ENCODE assay signal across 8 mouse cellular contexts in genomic region chr5:125271531-125272203, GRCm38 (mm10).
DNase-seq lines count a peak whose midpoint lies in the region; ATAC-seq and TF ChIP-seq lines count a peak whose summit lies in the region.

No protein-coding gene starts in this region.

- no peaks in the 10 kb centered on the region for H3K79me2 ChIP-seq in liver, adult 2 months (ENCODE audit: control insufficient read depth, insufficient read depth, low read length)

- H3K27me3 ChIP-seq in kidney, embryonic 15.5 days, result peaks cover 9% of the 10 kb centered on the region; the same call in 1 of the 2 replicates
- H3K27me3 ChIP-seq in liver, adult 2 months (ENCODE audit: control insufficient read depth, insufficient read depth, low read length), result no peaks in the 10 kb centered on the region

- peaks cover 29% of the 10 kb centered on the region for H3K4me1 ChIP-seq in kidney, embryonic 15.5 days
- peaks cover 18% of the 10 kb centered on the region for H3K4me1 ChIP-seq in liver, adult 2 months (ENCODE audit: control insufficient read depth, insufficient read depth, low read length)

- ATAC-seq in kidney, embryonic 15.5 days (replicated peaks; ENCODE audit: low FRiP score), result 0 out of 2 replicates have a peak, but pooled peaks have one; percentile 17

- no peaks in the 10 kb centered on the region for H3K9me3 ChIP-seq in kidney, embryonic 15.5 days (replicated peaks)

- no peak overlapping the region for H3K27ac ChIP-seq in kidney, embryonic 15.5 days
- H3K27ac ChIP-seq in liver, adult 2 months (replicated peaks; ENCODE audit: insufficient read depth, low read depth, low read length), result no peak overlapping the region

- intact Hi-C loops in gastrocnemius, postnatal 36 days (cut with DNase I), result loop anchor here (2.0 to 5.0 kb wide), 3 partner anchors 96 to 361 kb away; no protein-coding TSS in a partner anchor

- H3K9ac ChIP-seq in kidney, embryonic 15.5 days, result no peak overlapping the region
- no peak overlapping the region for H3K9ac ChIP-seq in liver, adult 2 months (ENCODE audit: low read depth, low read length)

- H3K36me3 ChIP-seq in kidney, embryonic 15.5 days, result peaks cover 1% of the 10 kb centered on the region
- no peaks in the 10 kb centered on the region; the same call in 1 of the 2 replicates for H3K36me3 ChIP-seq in liver, adult 2 months (ENCODE audit: control insufficient read depth, insufficient read depth, low read length)

- WGBS in kidney, embryonic 15.5 days, result 9% methylated on average over 15 of the region's 15 CpGs
- 12% methylated on average over 15 of the region's 15 CpGs for WGBS in liver, adult 2 months

- no peak overlapping the region for H3K4me3 ChIP-seq in kidney, embryonic 15.5 days (replicated peaks)
- H3K4me3 ChIP-seq in liver, adult 2 months (ENCODE audit: insufficient read depth, low read depth, low read length), result no peak overlapping the region

- TF ChIP-seq POLR2A in liver, adult 2 months (IDR thresholded peaks at IDR 0.05; ENCODE audit: extremely low read depth, insufficient read depth, low read length), result no peak

- H3K4me2 ChIP-seq in kidney, embryonic 15.5 days, result peak overlapping the region; percentile 10; the same call in 1 of the 2 replicates

- DNase-seq in 416B (ENCODE audit: low read depth) (peak; percentile 92), adipocyte (ENCODE audit: low spot score) (peak; percentile 96)
- peak; percentile 94 for DNase-seq in embryo, embryonic 10.5 days (ENCODE audit: low spot score)
- peak; percentile 61 to 80 for DNase-seq in gastrocnemius, postnatal 36 days
- DNase-seq in liver, adult 2 months (ENCODE audit: extremely low read depth, low read depth, low spot score), result peak; percentile 65
- DNase-seq in natural killer cell, adult 2 months (ENCODE audit: low spot score in 2 of 2), result peak; percentile 60 to 71
- peak; percentile 91 for DNase-seq in testis, postnatal 10 days (ENCODE audit: low spot score)

- peak; percentile 94 for TF ChIP-seq CTCF in liver, adult 2 months (IDR thresholded peaks at IDR 0.05; ENCODE audit: low read depth, low read length)
